Mouse (Mus musculus) forebrain, embryonic 11.5 days (tissue): ENCODE measurements at regions not wholly inside any gene's neighbourhood (a gene's known extent, or its start where the extent isn't known, plus 50 kb on each side); places are given as distances from the start of the nearest gene placed in this dataset.
"Not testable (repeated sequence)": the region's sequence is repeated elsewhere in the genome, so short reads cannot be mapped to it uniquely, and the experiment has no call there.

Experiments
- ATAC-seq: fragments of 200-750 bp; cut with Nextera tagmentation; replicated peaks from 2 replicates; pipeline ENCODE4 v1.8.0; 2017; ENCODE audit warnings: moderate TSS enrichment; ENCODE audit not compliant: low FRiP score
- DNase-seq: peaks from one replicate; pipeline ENCODE4 v3.0.0-alpha.2; 2017; ENCODE audit warnings: low spot score
- H3K27ac ChIP-seq: fragments of 300-500 bp; sonication (generic); 2 replicates; pipeline ENCODE4 v1.5.1; 2014; ENCODE audit warnings: low read depth, low read length
- H3K27me3 ChIP-seq: fragments of 300-500 bp; sonication (generic); 2 replicates; pipeline ENCODE4 v1.6.1; 2014; ENCODE audit warnings: mild to moderate bottlenecking, low read length, mixed read lengths; ENCODE audit not compliant: control insufficient read depth, insufficient read depth
- H3K36me3 ChIP-seq: fragments of 300-500 bp; sonication (generic); 2 replicates; pipeline ENCODE4 v1.6.1; 2014; ENCODE audit warnings: mild to moderate bottlenecking, low read length, moderate library complexity, mixed read lengths; ENCODE audit not compliant: control insufficient read depth, insufficient read depth
- H3K4me1 ChIP-seq: fragments of 300-500 bp; sonication (generic); replicated peaks from 2 replicates; pipeline ENCODE4 v1.6.1; 2014; ENCODE audit warnings: low read length, mixed read lengths; ENCODE audit not compliant: control insufficient read depth, insufficient read depth
- H3K4me2 ChIP-seq: fragments of 300-500 bp; sonication (generic); 2 replicates; pipeline ENCODE4 v1.6.1; 2014; ENCODE audit warnings: low read depth, mild to moderate bottlenecking, low read length, moderate library complexity, mixed read lengths; ENCODE audit not compliant: severe bottlenecking
- H3K4me3 ChIP-seq: fragments of 300-500 bp; sonication (generic); 2 replicates; pipeline ENCODE4 v1.5.1; 2014; ENCODE audit warnings: low read depth, low read length
- H3K9ac ChIP-seq: fragments of 300-500 bp; sonication (generic); 2 replicates; pipeline ENCODE4 v1.6.1; 2014; ENCODE audit warnings: low read length
- H3K9me3 ChIP-seq: fragments of 300-500 bp; sonication (generic); 2 replicates; pipeline ENCODE4 v1.6.1; 2016; ENCODE audit warnings: low read length, mixed read lengths; ENCODE audit not compliant: control insufficient read depth
- WGBS: fragments of 180-500 bp; shearing (Covaris S2); extraction: QIAGEN DNeasy Blood & Tissue Kit; methylation state at CpG from one replicate; pipeline ENCODE4 v1.1.7; 2014; 5-methylcytosine and 5-hydroxymethylcytosine counted together

DNA sequence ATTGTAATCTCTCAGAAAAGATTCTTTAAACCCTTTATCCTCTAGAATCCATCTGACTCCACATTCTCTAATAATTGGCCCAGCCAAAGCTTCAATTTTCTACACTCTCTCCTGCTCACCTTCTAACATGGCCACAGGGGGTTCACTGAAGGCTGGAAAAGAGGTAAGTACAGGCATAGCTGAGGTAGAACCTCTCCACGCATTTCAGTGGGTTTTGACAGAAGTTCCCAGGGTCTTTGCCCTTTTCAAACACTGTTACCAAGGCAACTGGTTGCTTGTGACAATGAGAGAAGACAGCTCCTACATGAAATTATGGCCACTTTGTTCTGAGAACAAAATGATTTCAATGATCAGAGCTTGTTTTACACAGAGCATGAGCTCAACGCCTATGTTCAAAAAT is 231.2 kb downstream of the Htr7 start:
- Histone ChIP-seq H3K36me3 (no peaks in the 10 kb centered on the region), H3K4me3 (no peak overlapping the region), H3K9ac (no peak overlapping the region), H3K4me1 (no peaks in the 10 kb centered on the region), H3K27ac (no peak overlapping the region), H3K4me2 (no peak overlapping the region), H3K27me3 (no peaks in the 10 kb centered on the region), H3K9me3 (no peaks in the 10 kb centered on the region)
- no peak for ATAC-seq
- DNase-seq: no peak
- 54% methylated on average over 2 of the region's 2 CpGs for WGBS

DNA sequence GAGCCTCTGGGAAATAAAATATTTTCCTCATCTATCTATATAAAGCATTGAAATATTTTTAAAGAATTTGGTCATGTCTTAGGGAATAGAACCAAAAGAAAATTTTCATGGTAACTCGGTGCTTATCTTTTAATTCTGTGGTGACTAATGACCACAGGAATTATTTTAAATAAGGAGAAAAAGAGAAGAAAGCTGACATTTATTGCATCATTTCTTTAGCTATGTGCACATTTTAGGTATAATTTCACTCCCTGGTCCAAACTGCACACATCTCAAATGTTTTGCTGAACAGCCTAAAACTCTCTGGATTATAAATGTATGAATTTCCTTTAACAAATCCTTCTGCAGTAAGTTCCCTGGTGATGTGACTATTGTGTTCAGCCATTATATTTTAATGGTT is 237.7 kb downstream of the Htr7 start:
- H3K4me1 ChIP-seq: no peaks in the 10 kb centered on the region
- 87% methylated on average over 1 of the region's 1 CpGs for WGBS
- no peaks in the 10 kb centered on the region for H3K27me3 ChIP-seq
- no peak overlapping the region for H3K9ac ChIP-seq
- H3K4me3 ChIP-seq: no peak overlapping the region
- H3K36me3 ChIP-seq: no peaks in the 10 kb centered on the region
- DNase-seq (no peak), ATAC-seq (no peak)
- H3K4me2 ChIP-seq: no peak overlapping the region
- H3K9me3 ChIP-seq: no peaks in the 10 kb centered on the region
- no peak overlapping the region for H3K27ac ChIP-seq

DNA sequence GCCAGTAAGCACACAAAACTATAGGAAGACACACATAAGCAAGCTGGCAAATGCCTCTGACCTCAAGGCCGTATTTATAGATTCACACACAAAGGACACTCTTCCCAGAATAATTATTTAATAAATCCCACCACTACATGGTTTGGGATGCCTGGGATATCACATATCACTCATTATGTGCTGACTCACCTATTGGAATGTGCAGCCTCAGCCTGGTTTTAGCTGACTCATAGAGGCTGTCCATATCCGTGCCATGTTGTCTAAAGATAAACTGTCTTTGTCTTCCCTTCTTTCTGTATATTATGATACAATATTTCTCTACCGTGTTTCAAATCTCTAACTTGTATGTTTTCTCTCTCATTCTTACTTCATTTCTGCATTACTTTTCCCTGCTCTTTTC is 262.6 kb downstream of the Htr7 start:
- no peaks in the 10 kb centered on the region for H3K4me1 ChIP-seq
- no peaks in the 10 kb centered on the region for H3K9me3 ChIP-seq
- no peak for DNase-seq
- no peak for ATAC-seq
- H3K36me3 ChIP-seq: no peaks in the 10 kb centered on the region
- H3K4me3 ChIP-seq: no peak overlapping the region
- H3K9ac ChIP-seq: no peak overlapping the region
- no peak overlapping the region for H3K4me2 ChIP-seq
- no peaks in the 10 kb centered on the region for H3K27me3 ChIP-seq
- WGBS: 88% methylated on average over 3 of the region's 3 CpGs
- no peak overlapping the region for H3K27ac ChIP-seq

DNA sequence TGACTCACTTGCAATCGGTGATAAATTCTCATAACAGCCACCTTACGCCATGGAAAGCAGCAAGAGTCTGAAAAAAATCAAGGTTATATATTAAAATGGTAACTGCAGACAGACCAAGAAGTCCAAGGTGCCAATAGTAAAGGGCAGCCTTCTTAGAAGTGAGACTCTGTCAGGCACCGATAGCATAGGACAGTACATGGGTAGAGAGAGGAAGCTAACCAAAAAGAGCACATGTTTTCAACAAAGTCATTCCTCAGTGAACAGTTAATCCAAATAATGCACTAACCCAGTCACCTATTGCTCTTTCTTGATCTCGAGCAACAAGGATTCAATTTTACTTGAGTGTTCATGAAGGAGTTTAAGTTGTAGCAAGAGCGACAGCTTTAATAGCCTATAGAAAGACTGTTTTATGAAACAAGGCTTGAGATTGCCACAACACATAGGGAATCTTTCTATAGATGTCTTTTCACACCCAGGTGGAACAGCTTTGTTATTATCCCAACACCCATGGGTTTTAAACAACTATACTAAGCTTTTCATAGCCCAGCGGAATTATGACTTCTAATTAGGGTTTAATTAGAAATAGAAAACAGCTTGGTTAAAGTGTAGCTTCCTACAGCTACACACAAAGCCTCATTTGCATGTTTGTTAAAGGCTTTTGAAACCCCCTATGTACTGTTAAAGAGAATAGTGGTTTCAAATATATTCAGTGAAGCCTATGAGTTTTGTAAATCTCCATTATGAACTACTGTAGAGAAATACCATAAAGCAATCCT is 269.9 kb downstream of the Htr7 start:
- Histone ChIP-seq H3K27ac (no peak overlapping the region), H3K27me3 (no peaks in the 10 kb centered on the region), H3K9ac (no peak overlapping the region), H3K9me3 (no peaks in the 10 kb centered on the region), H3K4me3 (no peak overlapping the region), H3K36me3 (no peaks in the 10 kb centered on the region), H3K4me2 (no peak overlapping the region), H3K4me1 (no peaks in the 10 kb centered on the region)
- 83% methylated on average over 6 of the region's 6 CpGs for WGBS
- DNase-seq (no peak), ATAC-seq (no peak)

DNA sequence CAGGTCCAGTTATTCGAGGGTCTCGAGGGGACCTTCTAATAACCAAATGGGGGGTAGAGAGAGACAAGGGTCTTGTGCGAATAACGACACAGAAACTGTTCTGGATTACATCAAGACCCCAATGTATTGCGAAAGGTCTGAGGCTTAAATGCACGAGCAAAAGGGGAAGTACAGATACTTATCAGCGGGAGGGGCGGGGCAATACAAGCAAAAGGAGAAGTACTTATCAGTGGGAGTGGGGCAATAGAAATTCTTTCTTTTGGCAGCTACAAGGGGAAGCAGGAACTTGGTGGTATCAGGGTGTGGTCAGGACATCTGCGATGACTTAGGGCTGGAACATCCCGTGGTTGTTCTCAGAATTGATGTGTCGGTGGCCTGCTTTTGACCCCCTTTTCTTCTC is 295.6 kb downstream of the Htr7 start:
- H3K4me3 ChIP-seq, DNase-seq, H3K27ac ChIP-seq, ATAC-seq, H3K36me3 ChIP-seq, H3K4me2 ChIP-seq, H3K27me3 ChIP-seq, H3K4me1 ChIP-seq, H3K9me3 ChIP-seq, H3K9ac ChIP-seq: not testable (repeated sequence)
- 88% methylated on average over 11 of the region's 11 CpGs for WGBS

DNA sequence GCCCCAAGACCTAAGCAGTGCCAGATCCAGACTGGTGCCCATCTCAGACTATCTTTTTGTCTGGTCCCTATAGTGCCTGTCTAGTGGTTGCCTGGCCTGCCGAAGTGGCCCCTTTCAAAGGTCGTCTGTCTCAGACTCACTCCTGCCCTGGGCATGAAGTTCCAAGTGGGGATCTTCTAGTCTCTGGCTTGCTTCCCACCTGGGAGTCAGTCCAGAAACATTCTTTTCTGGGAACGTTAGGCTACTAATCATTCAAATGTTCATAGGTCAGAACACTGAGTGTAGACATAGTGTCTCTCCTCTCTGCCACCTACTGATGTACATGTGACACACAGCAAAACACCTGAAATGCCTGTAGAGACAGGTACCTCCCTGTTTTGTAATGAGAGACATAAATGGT is 297.6 kb downstream of the Htr7 start:
- ATAC-seq (no peak), DNase-seq (no peak)
- Histone ChIP-seq H3K27me3 (no peaks in the 10 kb centered on the region), H3K27ac (no peak overlapping the region), H3K9me3 (no peaks in the 10 kb centered on the region), H3K9ac (no peak overlapping the region), H3K4me2 (no peak overlapping the region), H3K36me3 (no peaks in the 10 kb centered on the region), H3K4me3 (no peak overlapping the region), H3K4me1 (no peaks in the 10 kb centered on the region)
- WGBS: 86% methylated on average over 3 of the region's 3 CpGs

DNA sequence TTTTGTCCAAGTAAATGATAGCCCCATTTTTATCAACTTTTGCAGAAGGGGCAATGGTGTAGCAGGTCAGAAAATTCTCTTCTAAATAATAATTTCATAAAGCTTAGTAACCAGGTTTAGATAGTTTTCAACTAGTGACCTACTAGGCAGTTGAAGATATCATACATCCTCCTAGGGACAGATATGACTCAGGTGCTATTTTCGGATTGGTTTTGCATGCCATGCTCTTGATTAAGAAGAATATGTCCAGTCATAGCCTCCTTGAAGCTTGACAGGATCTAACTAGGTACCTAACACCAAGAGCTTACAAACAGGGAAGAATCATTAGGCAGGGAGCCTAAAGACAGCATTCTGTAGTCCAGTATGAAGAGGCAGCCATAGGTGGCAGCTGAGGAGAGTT is 301.8 kb downstream of the Htr7 start:
- H3K9ac ChIP-seq: no peak overlapping the region
- no peaks in the 10 kb centered on the region for H3K36me3 ChIP-seq
- DNase-seq (no peak), ATAC-seq (no peak)
- H3K4me1 ChIP-seq: no peaks in the 10 kb centered on the region
- H3K4me2 ChIP-seq: no peak overlapping the region
- no peaks in the 10 kb centered on the region for H3K9me3 ChIP-seq
- no peak overlapping the region for H3K4me3 ChIP-seq
- no peaks in the 10 kb centered on the region for H3K27me3 ChIP-seq
- no peak overlapping the region for H3K27ac ChIP-seq
- WGBS: 83% methylated on average over 1 of the region's 1 CpGs

DNA sequence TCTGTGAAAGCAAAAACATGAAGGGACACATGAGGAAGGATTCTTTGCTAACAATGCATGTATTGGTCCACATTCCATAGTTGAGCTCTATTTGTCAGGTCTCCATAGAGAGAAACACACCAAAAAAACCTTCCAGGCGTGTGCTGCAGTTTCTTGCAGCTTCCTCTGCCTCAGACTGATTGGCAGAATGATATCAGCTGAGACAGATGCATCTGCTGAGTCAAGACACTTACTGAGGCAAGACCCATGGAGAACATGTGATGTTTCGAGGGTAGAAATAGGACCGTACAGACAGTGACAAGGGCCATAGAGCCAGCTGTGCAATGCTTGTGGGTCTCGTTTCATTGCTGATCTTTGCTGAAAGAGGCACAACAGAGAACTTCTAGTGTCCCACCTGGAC is 321.6 kb downstream of the Htr7 start:
- 70% methylated on average over 4 of the region's 4 CpGs for WGBS
- Histone ChIP-seq H3K27ac (no peak overlapping the region), H3K4me2 (no peak overlapping the region), H3K9ac (no peak overlapping the region), H3K4me1 (no peaks in the 10 kb centered on the region), H3K36me3 (no peaks in the 10 kb centered on the region), H3K4me3 (no peak overlapping the region), H3K27me3 (no peaks in the 10 kb centered on the region), H3K9me3 (no peaks in the 10 kb centered on the region)
- ATAC-seq: no peak
- no peak for DNase-seq

DNA sequence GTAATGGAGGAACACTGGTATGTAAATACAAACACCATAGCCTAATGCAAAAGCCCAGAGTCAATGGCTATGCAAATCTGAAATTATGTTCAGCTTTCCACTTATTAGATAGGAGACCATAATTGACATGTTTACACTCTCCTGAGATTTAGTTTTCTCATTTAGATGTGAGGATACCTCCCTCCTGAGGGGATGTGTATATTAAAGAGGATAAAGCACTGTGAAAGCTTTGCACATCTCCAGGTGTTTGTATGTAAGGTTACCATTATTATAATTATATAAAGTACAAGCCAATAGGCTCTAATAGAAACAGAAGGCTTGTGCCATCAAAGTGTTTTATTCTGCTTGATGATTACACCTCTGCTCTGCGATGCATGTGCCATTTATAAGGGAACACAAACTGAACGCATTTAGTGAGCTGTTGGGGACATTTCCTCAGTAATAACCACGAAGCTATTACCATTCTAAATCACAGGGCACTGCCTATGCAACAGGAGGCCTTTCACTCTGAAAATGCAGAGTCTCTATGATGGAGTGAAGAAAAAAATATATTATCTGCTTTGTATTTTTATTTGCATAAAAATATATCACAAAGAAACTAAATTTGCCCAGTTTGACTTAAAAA is 328.8 kb downstream of the Htr7 start:
- Histone ChIP-seq H3K36me3 (no peaks in the 10 kb centered on the region), H3K4me2 (no peak overlapping the region), H3K9me3 (no peaks in the 10 kb centered on the region), H3K9ac (no peak overlapping the region), H3K27me3 (no peaks in the 10 kb centered on the region), H3K4me3 (no peak overlapping the region), H3K27ac (no peak overlapping the region), H3K4me1 (no peaks in the 10 kb centered on the region)
- DNase-seq (no peak), ATAC-seq (no peak)
- WGBS: 80% methylated on average over 3 of the region's 3 CpGs
